ENCODE assay signal across 8 mouse cellular contexts in genomic region chr17:55944866-55945682, GRCm38 (mm10). TPM values are rescaled to one million over a fixed set of nuclear protein-coding genes. Genes with fewer than 3 reads are reported as not detected.
A peak's percentile ranks its signal among the peaks of the same experiment; 100 is the strongest.
DNase-seq lines count a peak whose midpoint lies in the region; ATAC-seq lines count a peak whose summit lies in the region.
"Not testable (repeated sequence)": the region's sequence is repeated elsewhere in the genome, so short reads cannot be mapped to it uniquely, and the experiment has no call there.

No protein-coding gene starts in this region.

- H3K4me1 ChIP-seq in hindbrain, embryonic 11.5 days (replicated peaks; ENCODE audit: control insufficient read depth, insufficient read depth, low read length) = not testable (repeated sequence)

- peak; percentile 75 for DNase-seq in MEL-GATA-1-ER (ENCODE audit: extremely low read depth, low read depth)
- peak; percentile 97 for DNase-seq in cerebellum, adult 9-10 months
- peak; percentile 96 to 98 for DNase-seq in frontal cortex, adult 2 months (ENCODE audit: extremely low spot score in 1 of 2, low spot score in 1 of 2)
- DNase-seq in hindbrain, embryonic 11.5 days (ENCODE audit: low spot score) = peak; percentile 73
- DNase-seq in layer of hippocampus, postnatal 14 days (ENCODE audit: low spot score in 2 of 2) = peak; percentile 90 to 97
- peak; percentile 96 for DNase-seq in lung, postnatal 10 days
- DNase-seq in ovary, postnatal 14 days (ENCODE audit: low spot score) = peak; percentile 84
- peak; percentile 83 for DNase-seq in thymus, postnatal 14 days

- H3K9ac ChIP-seq in hindbrain, embryonic 11.5 days (ENCODE audit: low read depth, low read length) = peak overlapping the region; percentile 56

- ATAC-seq in hindbrain, embryonic 11.5 days (ENCODE audit: low FRiP score) = peak; percentile 98

- H3K36me3 ChIP-seq in hindbrain, embryonic 11.5 days (ENCODE audit: control insufficient read depth, insufficient read depth, low read length) = not testable (repeated sequence)

- under 1% methylated on average over 46 of the region's 56 CpGs for WGBS in hindbrain, embryonic 11.5 days

- H3K27me3 ChIP-seq in hindbrain, embryonic 11.5 days (ENCODE audit: control insufficient read depth, insufficient read depth, low read length) = not testable (repeated sequence)

- not testable (repeated sequence) for H3K9me3 ChIP-seq in hindbrain, embryonic 11.5 days (ENCODE audit: control insufficient read depth, low read length)

- H3K27ac ChIP-seq in hindbrain, embryonic 11.5 days (ENCODE audit: low read depth, low read length) = peak overlapping the region; percentile 65

- H3K4me2 ChIP-seq in hindbrain, embryonic 11.5 days (replicated peaks; ENCODE audit: low read depth, low read length) = peak overlapping the region; percentile 82

- peak overlapping the region; percentile 44 for H3K4me3 ChIP-seq in hindbrain, embryonic 11.5 days (ENCODE audit: low read depth, low read length)

RNA-seq across cellular contexts. Expression of gene Zfp119b, which starts 4.2 kb away (rescaled TPM):
- 2.0 and 2.4 TPM in 2 replicates for polyA plus RNA-seq in frontal cortex, adult 2 months (2012; rRNA removed)
- polyA plus RNA-seq in hindbrain, embryonic 11.5 days (2014; fragmentation: Nextera tagmentation; extraction: Ambion mirVana) = 6.3 and 6.7 TPM in 2 replicates
- total RNA-seq in layer of hippocampus, postnatal 14 days (2021) = 1 to 10 TPM; 4.1 to 4.9 TPM

RNA-seq across cellular contexts. Expression of gene Ebi3, which starts 7.4 kb away (rescaled TPM):
- polyA plus RNA-seq in frontal cortex, adult 2 months (2012; rRNA removed) = 1.9 and 2.0 TPM in 2 replicates
- 2.2 and 3.1 TPM in 2 replicates for polyA plus RNA-seq in hindbrain, embryonic 11.5 days (2014; fragmentation: Nextera tagmentation; extraction: Ambion mirVana)
- 1 to 10 TPM; 1.9 TPM for total RNA-seq in layer of hippocampus, postnatal 14 days (2021)

RNA-seq across cellular contexts. Expression of gene Yju2, which starts 13.8 kb away (rescaled TPM):
- polyA plus RNA-seq in frontal cortex, adult 2 months (2012; rRNA removed) = 10.6 and 12.3 TPM in 2 replicates
- 21.3 and 22.4 TPM in 2 replicates for polyA plus RNA-seq in hindbrain, embryonic 11.5 days (2014; fragmentation: Nextera tagmentation; extraction: Ambion mirVana)
- total RNA-seq in layer of hippocampus, postnatal 14 days (2021) = 10 to 100 TPM; 15.0 to 16.2 TPM

RNA-seq across cellular contexts. Expression of gene Shd, which starts 25.2 kb away (rescaled TPM):
- polyA plus RNA-seq in frontal cortex, adult 2 months (2012; rRNA removed) = 57.6 and 61.6 TPM in 2 replicates
- 95.2 and 102 TPM in 2 replicates for polyA plus RNA-seq in hindbrain, embryonic 11.5 days (2014; fragmentation: Nextera tagmentation; extraction: Ambion mirVana)
- 10 to 100 TPM; 38.9 to 44.9 TPM for total RNA-seq in layer of hippocampus, postnatal 14 days (2021)

RNA-seq across cellular contexts. Expression of gene Fsd1, which starts 41.2 kb away (rescaled TPM):
- polyA plus RNA-seq in frontal cortex, adult 2 months (2012; rRNA removed) = 57.8 and 68.7 TPM in 2 replicates
- polyA plus RNA-seq in hindbrain, embryonic 11.5 days (2014; fragmentation: Nextera tagmentation; extraction: Ambion mirVana) = 65.0 and 66.5 TPM in 2 replicates
- 10 to 100 TPM; 73.1 to 76.4 TPM for total RNA-seq in layer of hippocampus, postnatal 14 days (2021)

Comparison
In these comparisons a context has a peak if more than half of its experiments do, and no peak if none do; other contexts are left out.
1. Peak in every context shown above with its lines: DNase-seq, ATAC-seq, H3K4me3 ChIP-seq and H3K27ac ChIP-seq.